18 mouse cellular contexts compared by ENCODE assay signal in the genomic region with DNA sequence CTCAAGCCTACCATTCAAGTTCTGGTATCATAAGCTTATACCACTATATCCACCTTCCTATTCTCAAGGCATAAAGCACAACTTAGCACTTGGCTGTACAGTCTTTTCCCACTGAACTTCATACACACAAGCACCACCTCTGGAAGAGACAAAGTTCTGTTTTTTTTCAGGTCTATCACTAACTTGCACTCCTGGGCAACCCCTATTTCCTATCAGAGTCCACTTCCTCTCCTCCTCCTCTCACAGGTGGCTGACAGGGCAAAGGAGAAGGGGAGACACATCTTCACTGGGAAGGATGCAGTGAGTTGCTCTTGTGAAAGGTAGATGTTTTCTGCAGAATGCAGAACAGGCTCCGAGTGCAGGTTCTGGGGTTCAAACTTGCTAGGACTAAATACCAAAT.
"Had no signal": no experiment of that assay in that cellular context is flagged by ENCODE, and none has a peak within 500 bp of the region (broad histone marks: within the 10 kb centered on the region; RNA-seq: fewer than 3 reads in every experiment).

No protein-coding gene starts in this region.

- H3K4me2 ChIP-seq: liver, embryonic 12.5 days; midbrain, embryonic 12.5 days; neural tube, embryonic 13.5 days; neural tube, embryonic 15.5 days had no signal

- H3K27me3 ChIP-seq: liver, embryonic 12.5 days; midbrain, embryonic 12.5 days; neural tube, embryonic 13.5 days; neural tube, embryonic 15.5 days had no signal

- DNase-seq: midbrain, embryonic 14.5 days; retina, postnatal 1 day; right cerebral cortex, adult 18-20 months; right cerebral cortex, postnatal 25 days; right cerebral cortex, postnatal 4 days; spleen, adult 18-20 months; thymus, adult 18-20 months; thymus, postnatal 14 days; thymus, postnatal 36 days had no signal

- H3K9me3 ChIP-seq: liver, embryonic 12.5 days; midbrain, embryonic 10.5 days; midbrain, embryonic 12.5 days; neural tube, embryonic 13.5 days; neural tube, embryonic 15.5 days had no signal

- H3K9ac ChIP-seq: liver, embryonic 12.5 days; liver, embryonic 14.5 days; lung, embryonic 14.5 days; midbrain, embryonic 12.5 days; neural tube, embryonic 13.5 days; neural tube, embryonic 15.5 days had no signal

- H3K4me3 ChIP-seq: liver, embryonic 12.5 days; midbrain, embryonic 10.5 days; midbrain, embryonic 12.5 days; myocyte; neural tube, embryonic 13.5 days; neural tube, embryonic 15.5 days had no signal

- H3K27ac ChIP-seq: liver, embryonic 12.5 days; liver, embryonic 14.5 days; midbrain, embryonic 10.5 days; midbrain, embryonic 12.5 days; neural tube, embryonic 13.5 days; neural tube, embryonic 15.5 days had no signal

- ATAC-seq: liver, embryonic 12.5 days; midbrain, embryonic 16.5 days had no signal
